Mouse (Mus musculus): Measurements from ENCODE around the gene Pin4. TPM values are rescaled to one million over a fixed set of nuclear protein-coding genes. Genes with fewer than 3 reads are reported as not detected.

Gene Pin4
- polyA plus RNA-seq, 1 experiment from 2014 or later: 70.2 TPM

DNA sequence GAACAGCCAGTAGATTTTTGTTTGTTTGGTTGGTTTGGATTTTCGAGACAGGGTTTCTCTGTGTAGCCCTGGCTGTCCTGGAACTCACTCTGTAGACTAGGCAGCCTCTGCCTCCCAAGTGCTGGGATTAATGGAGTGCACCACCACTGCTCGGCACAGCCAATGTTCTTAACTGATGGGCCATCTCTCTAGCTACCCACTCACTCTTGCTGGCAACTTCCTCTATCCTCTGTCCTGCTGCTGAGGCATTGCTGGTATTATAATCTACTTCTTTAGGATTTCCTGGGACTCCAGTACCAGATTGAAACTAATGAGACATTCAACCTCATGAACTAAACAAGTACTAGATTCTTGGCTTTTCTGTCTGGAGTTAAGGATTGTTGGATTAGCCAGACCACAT lies 41.3 kb downstream of the Pin4 start:
- Histone ChIP-seq H3K27me3 (ENCODE audit: low read depth, poor library complexity, severe bottlenecking) (peaks cover 14% of the 10 kb centered on the region), H3K9me3 (replicated peaks) (no peaks in the 10 kb centered on the region), H3K36me3 (no peaks in the 10 kb centered on the region), H3K27ac (replicated peaks) (no peak overlapping the region), H3K4me1 (peaks cover 3% of the 10 kb centered on the region; the same call in 1 of the 2 replicates), H3K4me3 (no peak overlapping the region)
- DNase-seq (ENCODE audit: low spot score): no peak
- 82% methylated on average over 2 of the region's 2 CpGs for WGBS

DNA sequence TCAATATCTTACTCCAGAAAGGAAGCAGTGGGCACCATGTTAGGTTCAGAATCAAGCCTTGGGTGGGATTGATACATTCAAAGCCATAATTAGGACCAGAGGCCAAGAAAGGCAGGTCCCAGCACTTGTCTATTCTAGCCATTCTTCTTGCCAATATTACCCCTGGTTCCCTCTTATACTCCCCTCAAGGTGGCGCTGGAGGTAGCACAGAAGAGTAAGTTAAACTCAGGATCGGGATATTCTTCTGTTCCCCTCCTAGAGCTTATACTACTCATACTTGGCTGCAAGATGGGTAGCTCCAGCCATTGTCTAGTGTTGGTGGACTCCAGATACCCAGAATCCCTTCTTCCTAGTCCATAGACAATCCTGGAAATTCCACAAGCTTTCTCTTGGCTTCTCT lies 43.8 kb downstream of the Pin4 start:
- Histone ChIP-seq H3K4me1 (peaks cover 13% of the 10 kb centered on the region), H3K36me3 (no peaks in the 10 kb centered on the region), H3K9me3 (replicated peaks) (no peaks in the 10 kb centered on the region), H3K27me3 (ENCODE audit: low read depth, poor library complexity, severe bottlenecking) (peaks cover 23% of the 10 kb centered on the region), H3K27ac (replicated peaks) (no peak overlapping the region), H3K4me3 (no peak overlapping the region)
- no peak for DNase-seq (ENCODE audit: low spot score)
- 46% methylated on average over 2 of the region's 2 CpGs for WGBS

- WGBS: 71% methylated on average over 4 of the region's 4 CpGs
- Histone ChIP-seq H3K36me3 (no peaks in the 10 kb centered on the region), H3K27me3 (ENCODE audit: low read depth, poor library complexity, severe bottlenecking) (peaks cover 26% of the 10 kb centered on the region), H3K27ac (replicated peaks) (no peak overlapping the region), H3K4me1 (peaks cover 13% of the 10 kb centered on the region), H3K4me3 (no peak overlapping the region), H3K9me3 (replicated peaks) (no peaks in the 10 kb centered on the region)
- no peak for DNase-seq (ENCODE audit: low spot score)
These were observed 44.3 kb downstream of the Pin4 start for GRCm38 (mm10) chrX:102163529-102163928.

GRCm38 (mm10) chrX:102166521-102166920 lies 47.3 kb downstream of the Pin4 start:
- no peak overlapping the region for H3K4me3 ChIP-seq
- H3K9me3 ChIP-seq (replicated peaks): no peaks in the 10 kb centered on the region
- H3K4me1 ChIP-seq: peaks cover 13% of the 10 kb centered on the region
- H3K27me3 ChIP-seq (ENCODE audit: low read depth, poor library complexity, severe bottlenecking): peaks cover 54% of the 10 kb centered on the region
- DNase-seq (ENCODE audit: low spot score): no peak
- H3K27ac ChIP-seq (replicated peaks): peak overlapping the region; percentile 76
- WGBS: 45% methylated on average over 5 of the region's 5 CpGs
- no peaks in the 10 kb centered on the region for H3K36me3 ChIP-seq

- peak overlapping the region; percentile 76 for H3K27ac ChIP-seq (replicated peaks)
- peaks cover 13% of the 10 kb centered on the region for H3K4me1 ChIP-seq
- H3K27me3 ChIP-seq (ENCODE audit: low read depth, poor library complexity, severe bottlenecking): peaks cover 59% of the 10 kb centered on the region
- WGBS: 28% methylated on average over 6 of the region's 6 CpGs
- DNase-seq (ENCODE audit: low spot score): peak; percentile 32
- no peaks in the 10 kb centered on the region for H3K9me3 ChIP-seq (replicated peaks)
- H3K36me3 ChIP-seq: no peaks in the 10 kb centered on the region
- no peak overlapping the region for H3K4me3 ChIP-seq
These were observed 47.7 kb downstream of the Pin4 start for GRCm38 (mm10) chrX:102166986-102167385.

- Histone ChIP-seq H3K4me1 (peaks cover 13% of the 10 kb centered on the region), H3K27me3 (ENCODE audit: low read depth, poor library complexity, severe bottlenecking) (peaks cover 74% of the 10 kb centered on the region), H3K4me3 (no peak overlapping the region), H3K27ac (replicated peaks) (no peak overlapping the region), H3K36me3 (no peaks in the 10 kb centered on the region), H3K9me3 (replicated peaks) (no peaks in the 10 kb centered on the region)
- 62% methylated on average over 1 of the region's 1 CpGs for WGBS
- DNase-seq (ENCODE audit: low spot score): no peak
These were observed 50.5 kb downstream of the Pin4 start for GRCm38 (mm10) chrX:102169724-102170123.

- no peak for DNase-seq (ENCODE audit: low spot score)
- WGBS: 42% methylated on average over 3 of the region's 3 CpGs
- H3K4me3 ChIP-seq: no peak overlapping the region
- no peaks in the 10 kb centered on the region for H3K9me3 ChIP-seq (replicated peaks)
- H3K4me1 ChIP-seq: peaks cover 13% of the 10 kb centered on the region
- H3K27me3 ChIP-seq (ENCODE audit: low read depth, poor library complexity, severe bottlenecking): peaks cover 73% of the 10 kb centered on the region
- H3K36me3 ChIP-seq: no peaks in the 10 kb centered on the region
- no peak overlapping the region for H3K27ac ChIP-seq (replicated peaks)
These were observed 50.9 kb downstream of the Pin4 start for GRCm38 (mm10) chrX:102170135-102170534.

GRCm38 (mm10) chrX:102170900-102171299 lies 51.7 kb downstream of the Pin4 start:
- no peak for DNase-seq (ENCODE audit: low spot score)
- Histone ChIP-seq H3K9me3 (replicated peaks) (no peaks in the 10 kb centered on the region), H3K27me3 (ENCODE audit: low read depth, poor library complexity, severe bottlenecking) (peaks cover 68% of the 10 kb centered on the region), H3K27ac (replicated peaks) (no peak overlapping the region), H3K36me3 (no peaks in the 10 kb centered on the region), H3K4me3 (no peak overlapping the region), H3K4me1 (peaks cover 13% of the 10 kb centered on the region)
- WGBS: 78% methylated on average over 3 of the region's 3 CpGs

- Histone ChIP-seq H3K27ac (replicated peaks) (no peak overlapping the region), H3K4me1 (peaks cover 7% of the 10 kb centered on the region), H3K27me3 (ENCODE audit: low read depth, poor library complexity, severe bottlenecking) (peaks cover 56% of the 10 kb centered on the region), H3K4me3 (no peak overlapping the region), H3K36me3 (no peaks in the 10 kb centered on the region), H3K9me3 (replicated peaks) (no peaks in the 10 kb centered on the region)
- 89% methylated on average over 5 of the region's 5 CpGs for WGBS
- DNase-seq (ENCODE audit: low spot score): no peak
These were observed 56.5 kb downstream of the Pin4 start for GRCm38 (mm10) chrX:102175538-102176287.

Other genes with a start within 250 kb of the Pin4 start
- 4.0 and 4.8 TPM in 2 replicates for gene Rtl5, start 48.1 kb upstream of the Pin4 start, polyA plus RNA-seq (2016; fragmentation: Nextera tagmentation; extraction: Ambion mirVana)
- 21.2 and 22.9 TPM in 2 replicates for gene Ercc6l, start 37.6 kb downstream of the Pin4 start, polyA plus RNA-seq (2016; fragmentation: Nextera tagmentation; extraction: Ambion mirVana)
- gene Rps4x, start 69.9 kb downstream of the Pin4 start, polyA plus RNA-seq (2016; fragmentation: Nextera tagmentation; extraction: Ambion mirVana): 581 and 680 TPM in 2 replicates
- gene Cited1, start 132.7 kb downstream of the Pin4 start, polyA plus RNA-seq (2016; fragmentation: Nextera tagmentation; extraction: Ambion mirVana): 9.4 and 12.5 TPM in 2 replicates